Mouse (Mus musculus): ENCODE measurements around the gene Eno3.
A peak's percentile ranks its signal among the peaks of the same experiment; 100 is the strongest.

GRCm38 (mm10) chr11:70654198-70654922 lies 2.6 kb upstream of the Eno3 start, which contains the start of gene Pfn1:
- TF ChIP-seq CTCF (IDR thresholded peaks at IDR 0.05; ENCODE audit: low read depth) (no peak), EP300 (IDR thresholded peaks at IDR 0.05; ENCODE audit: low read depth) (0 out of 2 replicates have a peak, but pooled peaks have one; percentile 35)
